Mouse (Mus musculus) thymus, postnatal 10 days (tissue): ENCODE results near the gene Ephb1.

Experiments used
- DNase-seq, 2 experiments: peaks; one replicate each; pipeline ENCODE4 v3.0.0; 2021; ENCODE audit warnings: low spot score in 2 of 2

The Ephb1 gene

GRCm38 (mm10) chr9:102245551-102245950 is 108.9 kb downstream of the Ephb1 start:
- DNase-seq, result no peak

DNA sequence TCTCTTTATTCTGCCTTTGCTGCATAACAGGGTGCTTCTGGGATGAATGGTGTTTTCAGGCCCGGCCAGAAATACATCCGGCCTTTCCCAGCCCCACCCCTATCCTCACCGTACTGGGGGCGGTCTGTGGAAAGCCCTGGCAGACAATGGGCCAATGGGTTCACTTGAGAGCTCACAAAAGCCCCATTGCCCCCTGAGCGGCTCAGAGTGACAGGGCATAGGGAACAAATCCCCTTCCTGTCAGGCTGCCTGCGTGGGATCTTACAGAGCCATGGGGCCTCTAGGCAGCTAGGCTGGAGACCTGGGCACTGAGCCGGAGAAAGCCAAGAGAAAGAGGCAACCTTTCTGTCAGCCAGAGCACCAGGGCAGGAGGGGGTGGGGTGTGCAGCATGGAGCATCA is 111.2 kb downstream of the Ephb1 start:
- no peak for DNase-seq

- DNase-seq, result no peak
Observed at GRCm38 (mm10) chr9:102241546-102241945, 112.9 kb downstream of the Ephb1 start.

DNA sequence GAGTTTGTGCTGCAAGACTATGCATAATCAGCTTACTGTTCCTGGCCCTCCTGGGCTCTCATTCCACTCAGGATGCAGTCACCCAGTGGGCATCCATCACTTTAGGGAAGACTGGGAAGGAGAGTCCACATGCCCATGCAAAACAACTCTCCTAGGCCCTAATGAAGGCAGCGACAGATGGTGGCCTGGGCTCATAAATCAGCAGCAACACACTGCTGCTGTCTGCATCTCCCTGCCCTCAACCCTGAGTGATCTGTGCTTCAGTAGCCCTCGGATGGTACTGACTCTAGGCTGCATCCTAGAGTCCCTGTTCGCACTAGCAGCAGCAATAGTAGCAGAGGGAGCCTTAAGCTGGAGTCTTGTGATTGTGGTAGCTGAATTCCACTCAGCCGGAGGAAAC is 114.3 kb downstream of the Ephb1 start:
- DNase-seq, result no peak

- no peak for DNase-seq
Observed at GRCm38 (mm10) chr9:102235444-102235951, 119.0 kb downstream of the Ephb1 start.

DNA sequence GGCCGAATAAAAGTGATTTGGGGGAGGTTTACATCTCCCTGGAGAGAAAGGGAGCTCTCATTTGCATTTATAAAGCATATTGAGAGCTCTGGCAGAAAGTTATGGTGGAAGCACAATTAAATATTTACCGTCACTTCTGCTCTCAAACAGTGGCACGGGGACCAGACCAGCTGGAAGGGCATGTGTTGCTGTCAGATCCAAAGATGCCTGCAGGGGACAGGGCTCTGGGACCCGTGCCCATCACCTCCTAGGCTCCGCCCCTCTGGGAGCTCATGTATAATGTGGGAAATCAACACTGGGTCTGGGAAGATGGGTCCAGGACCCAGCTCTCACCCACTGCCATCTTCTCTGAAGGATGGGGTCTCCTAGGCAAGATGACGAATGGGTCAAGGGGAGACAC is 123.2 kb downstream of the Ephb1 start:
- DNase-seq, result no peak

DNA sequence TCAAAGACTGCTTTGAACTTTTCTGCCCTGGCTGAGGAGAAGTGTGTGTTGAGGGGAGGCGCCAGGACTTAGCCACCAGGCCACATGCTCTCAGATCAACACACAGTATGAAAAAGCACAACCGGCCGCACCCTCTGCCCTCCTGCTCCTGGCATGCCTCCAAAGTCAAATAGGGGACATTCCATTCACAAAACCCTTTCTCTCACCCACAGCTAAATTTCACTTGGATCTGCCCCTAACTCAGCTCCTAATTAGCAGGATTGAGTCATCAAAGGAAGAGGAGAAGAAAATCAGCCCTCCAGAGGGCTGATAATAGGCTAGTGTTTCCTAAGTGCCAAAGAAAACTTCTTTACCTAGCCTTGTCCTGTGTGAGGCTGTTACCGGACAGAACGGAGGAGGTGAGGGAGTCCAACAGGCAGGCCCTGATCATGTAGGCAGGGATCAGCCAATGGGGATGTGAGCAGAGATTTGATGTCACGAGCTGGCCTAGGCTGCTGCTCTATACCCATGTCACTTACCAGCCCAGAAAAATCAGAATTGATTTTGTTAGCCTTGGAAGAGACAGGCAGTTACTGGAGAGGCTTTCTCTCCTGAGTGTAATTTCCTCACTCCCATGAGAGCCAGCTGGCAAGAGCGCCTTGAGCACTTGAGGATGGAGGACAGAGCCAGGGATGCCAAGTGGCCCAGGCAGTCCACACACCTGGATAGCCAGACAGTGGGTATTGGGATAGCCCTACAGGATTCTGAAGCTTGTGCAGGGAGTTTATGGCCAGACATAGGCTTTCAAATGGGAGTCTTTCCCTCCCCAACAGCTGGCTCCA is 137.5 kb downstream of the Ephb1 start:
- DNase-seq, result no peak

- DNase-seq, result no peak
Observed at GRCm38 (mm10) chr9:102212036-102212383, 142.5 kb downstream of the Ephb1 start.

- DNase-seq, result no peak
Observed at GRCm38 (mm10) chr9:102211296-102212035, 143.0 kb downstream of the Ephb1 start.

DNA sequence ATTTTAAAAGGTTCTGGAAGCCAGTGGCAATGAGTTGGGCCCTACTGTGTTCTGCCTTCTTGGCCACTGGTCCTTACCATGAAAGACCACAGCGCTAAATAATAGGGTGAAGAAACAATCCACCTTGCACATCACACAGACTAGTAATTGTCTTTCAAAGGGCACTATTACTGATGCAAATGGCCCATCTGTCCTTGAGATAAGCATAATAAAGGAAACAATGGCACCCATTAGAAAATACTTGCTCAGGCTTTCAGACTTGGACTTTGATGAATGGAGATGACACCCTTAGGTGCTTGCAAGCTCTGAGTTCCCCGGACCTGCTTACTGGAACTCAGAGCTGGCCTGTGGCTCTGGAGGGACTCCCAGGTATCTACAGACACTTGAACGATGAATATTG is 149.0 kb downstream of the Ephb1 start:
- no peak for DNase-seq

- DNase-seq, result no peak
Observed at GRCm38 (mm10) chr9:102201867-102202266, 152.6 kb downstream of the Ephb1 start.

- DNase-seq, result no peak
Observed at GRCm38 (mm10) chr9:102196856-102197255, 157.6 kb downstream of the Ephb1 start.

GRCm38 (mm10) chr9:102194063-102194462 is 160.4 kb downstream of the Ephb1 start:
- DNase-seq, result no peak

DNA sequence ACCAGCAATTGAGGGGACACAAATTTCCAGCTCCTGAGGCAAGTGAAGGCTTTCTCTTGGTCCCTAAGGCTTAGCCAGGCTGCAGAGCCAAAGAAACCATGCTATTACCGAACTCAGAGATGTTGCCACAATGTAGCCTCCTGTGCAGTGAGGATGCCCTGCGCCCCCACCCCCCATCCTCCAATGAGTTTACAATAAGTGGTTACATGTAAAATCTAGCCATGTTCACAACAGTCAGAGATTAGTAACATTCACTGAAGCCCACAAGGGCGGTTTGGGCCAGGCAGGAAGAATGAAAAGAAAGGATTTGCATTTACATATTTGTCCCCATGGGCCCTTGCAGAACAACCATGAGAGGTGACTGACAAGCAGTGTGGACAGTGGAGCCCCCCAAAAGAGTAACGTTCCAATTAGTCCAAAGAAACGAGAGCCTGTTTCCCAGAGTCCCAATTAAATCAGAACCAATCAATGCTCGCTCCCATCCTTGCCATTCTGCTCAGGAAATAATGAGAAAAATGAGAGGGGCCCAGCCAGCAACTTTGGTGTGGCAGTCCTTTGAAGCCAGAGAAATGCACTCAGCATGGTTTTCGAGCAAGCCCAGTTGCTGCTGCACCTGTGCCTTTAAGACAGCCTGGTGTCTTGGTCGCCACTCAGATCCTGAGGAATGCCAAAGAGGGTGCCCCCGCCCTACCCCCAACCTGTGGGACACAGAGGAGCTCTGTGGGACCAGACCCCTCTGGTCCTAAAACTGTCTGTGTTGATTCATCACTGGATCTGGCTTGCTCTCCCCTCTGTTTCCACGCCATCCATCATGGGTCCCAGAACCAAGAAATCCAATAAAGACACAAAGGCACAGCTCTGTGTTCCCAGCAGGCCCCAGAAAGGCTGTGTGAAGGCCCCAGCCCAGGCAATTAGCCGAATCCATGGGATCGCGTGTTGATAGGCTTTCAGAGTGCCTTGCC is 161.5 kb downstream of the Ephb1 start:
- no peak for DNase-seq

- DNase-seq, result no peak
Observed at GRCm38 (mm10) chr9:102190058-102190457, 164.4 kb downstream of the Ephb1 start.

DNA sequence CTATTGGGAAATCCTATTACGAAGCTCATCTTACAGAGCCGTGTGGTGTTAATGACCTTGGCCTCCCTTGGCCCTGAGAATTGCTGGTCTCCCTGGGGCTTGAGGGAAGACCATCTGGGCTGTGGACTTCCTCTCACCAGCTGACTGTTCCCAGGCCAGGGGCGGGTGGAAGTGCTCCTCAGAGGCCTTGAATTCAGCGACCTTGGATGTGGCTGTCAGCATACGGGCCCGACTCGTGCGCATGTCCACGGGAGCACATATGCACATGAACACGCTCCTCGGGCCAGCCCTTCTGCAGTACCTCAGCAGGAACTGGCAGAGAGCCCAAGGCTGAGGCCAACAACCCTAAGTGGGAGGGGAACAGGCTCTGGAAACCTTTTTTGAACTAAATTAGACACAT is 165.1 kb downstream of the Ephb1 start:
- no peak for DNase-seq

DNA sequence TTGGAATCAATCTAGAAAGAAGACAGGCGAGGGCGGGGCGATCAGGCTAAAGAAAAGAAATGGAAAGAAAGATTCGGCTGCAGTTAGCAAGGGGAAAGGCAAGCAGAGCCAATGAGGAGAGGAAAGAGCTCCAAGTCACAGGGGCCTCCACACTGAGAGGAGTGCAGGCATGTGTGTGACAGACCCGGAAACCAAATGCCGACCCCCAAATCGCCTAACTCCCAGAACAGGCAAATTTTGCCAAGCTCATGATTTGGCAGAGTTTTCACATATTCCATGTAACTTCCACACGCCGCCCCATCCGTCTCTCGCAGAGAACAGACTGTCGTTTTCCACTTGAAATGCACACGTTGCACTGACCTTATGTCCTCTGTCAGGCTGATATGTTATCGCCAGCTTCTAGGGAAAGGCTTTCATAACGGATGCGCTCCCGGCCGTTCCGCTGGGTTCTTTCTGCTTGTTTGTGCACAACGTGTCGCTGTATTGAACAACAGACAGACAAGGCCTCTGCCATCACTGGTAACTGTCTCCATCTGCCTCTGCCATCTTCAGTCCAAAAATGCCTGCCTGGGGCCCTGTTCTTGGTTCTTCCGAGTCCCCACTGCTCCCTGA is 170.7 kb downstream of the Ephb1 start:
- DNase-seq, result no peak

DNA sequence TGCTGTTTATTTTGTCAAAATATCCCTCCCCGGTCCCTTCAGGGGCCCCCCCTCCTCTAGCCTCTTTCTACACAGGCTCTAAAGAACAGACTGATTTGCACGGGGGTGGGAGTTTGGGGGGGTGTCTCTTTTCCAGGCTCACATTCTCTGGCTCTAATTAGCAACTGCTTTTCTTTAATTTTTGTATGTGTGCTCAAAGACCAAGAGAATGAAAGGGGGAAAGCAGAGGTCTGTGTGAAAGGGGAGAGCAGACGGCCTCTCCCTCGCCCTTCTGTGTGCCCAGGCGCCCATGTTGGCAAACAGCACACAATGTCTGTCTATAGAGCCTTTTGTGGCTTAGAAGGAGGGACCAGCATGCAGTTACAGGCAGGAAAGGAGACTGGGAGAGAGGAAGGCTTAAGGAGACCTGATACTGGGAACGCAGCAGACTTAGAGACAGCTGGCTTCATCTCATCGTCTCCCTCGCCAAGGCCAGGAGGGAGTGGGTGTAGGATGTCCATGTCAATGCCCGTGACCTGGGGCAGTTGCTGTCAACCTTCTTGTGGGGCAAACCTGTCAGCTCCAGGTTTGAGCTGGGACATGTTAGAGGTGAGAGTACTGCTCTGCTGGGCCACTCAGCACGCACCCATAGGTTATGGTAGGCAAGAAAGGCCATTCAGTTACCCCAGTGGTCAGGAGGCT is 172.5 kb downstream of the Ephb1 start:
- no peak for DNase-seq

- no peak for DNase-seq
Observed at GRCm38 (mm10) chr9:102181276-102181675, 173.2 kb downstream of the Ephb1 start.

GRCm38 (mm10) chr9:102180486-102180885 is 174.0 kb downstream of the Ephb1 start:
- no peak for DNase-seq

- no peak for DNase-seq
Observed at GRCm38 (mm10) chr9:102180070-102180469, 174.4 kb downstream of the Ephb1 start.
